Mouse (Mus musculus): Measurements from ENCODE around the gene Hs3st5.
"Not testable (repeated sequence)": the region's sequence is repeated elsewhere in the genome, so short reads cannot be mapped to it uniquely, and the experiment has no call there.

Hs3st5 gene

GRCm38 (mm10) chr10:36506727-36507555 lies at the start of gene Hs3st5:
Gene Hs3st5, plus strand, starts transcription at chr10:36506814.
- in situ Hi-C loops (cut with MboI; ENCODE audit: unreplicated experiment in 2 of 2): no loop called here

- in situ Hi-C loops (cut with MboI; ENCODE audit: unreplicated experiment in 2 of 2): no loop called here
Observed at GRCm38 (mm10) chr10:36468664-36469063, 38.0 kb upstream of the Hs3st5 start.

- in situ Hi-C loops (cut with MboI; ENCODE audit: unreplicated experiment in 2 of 2): no loop called here
Observed at GRCm38 (mm10) chr10:36471135-36471534, 35.5 kb upstream of the Hs3st5 start.

GRCm38 (mm10) chr10:36474834-36475233 lies 31.8 kb upstream of the Hs3st5 start:
- in situ Hi-C loops (cut with MboI; ENCODE audit: unreplicated experiment in 2 of 2): no loop called here

GRCm38 (mm10) chr10:36477543-36477942 lies 29.1 kb upstream of the Hs3st5 start:
- in situ Hi-C loops (cut with MboI; ENCODE audit: unreplicated experiment in 2 of 2): no loop called here

GRCm38 (mm10) chr10:36483362-36483761 lies 23.3 kb upstream of the Hs3st5 start:
- in situ Hi-C loops (cut with MboI; ENCODE audit: unreplicated experiment in 2 of 2): no loop called here

- in situ Hi-C loops (cut with MboI; ENCODE audit: unreplicated experiment in 2 of 2): no loop called here
Observed at GRCm38 (mm10) chr10:36484011-36484410, 22.6 kb upstream of the Hs3st5 start.

GRCm38 (mm10) chr10:36484728-36485300 lies 21.8 kb upstream of the Hs3st5 start:
- in situ Hi-C loops (cut with MboI; ENCODE audit: unreplicated experiment in 2 of 2): no loop called here

GRCm38 (mm10) chr10:36493566-36493965 lies 13.0 kb upstream of the Hs3st5 start:
- in situ Hi-C loops (cut with MboI; ENCODE audit: unreplicated experiment in 2 of 2): no loop called here

- in situ Hi-C loops (cut with MboI; ENCODE audit: unreplicated experiment in 2 of 2): no loop called here
Observed at GRCm38 (mm10) chr10:36499713-36500112, 6.9 kb upstream of the Hs3st5 start.

- in situ Hi-C loops (cut with MboI; ENCODE audit: unreplicated experiment in 2 of 2): no loop called here
Observed at GRCm38 (mm10) chr10:36506033-36506726, 434 bp upstream of the Hs3st5 start.

- in situ Hi-C loops (cut with MboI; ENCODE audit: unreplicated experiment in 2 of 2): no loop called here
Observed at GRCm38 (mm10) chr10:36507556-36507870, 899 bp downstream of the Hs3st5 start.

- in situ Hi-C loops (cut with MboI; ENCODE audit: unreplicated experiment in 2 of 2): no loop called here
Observed at GRCm38 (mm10) chr10:36507991-36508546, 1.5 kb downstream of the Hs3st5 start.

- in situ Hi-C loops (cut with MboI; ENCODE audit: unreplicated experiment in 2 of 2): no loop called here
Observed at GRCm38 (mm10) chr10:36509477-36509876, 2.9 kb downstream of the Hs3st5 start.

GRCm38 (mm10) chr10:36523881-36524280 lies 17.3 kb downstream of the Hs3st5 start:
- in situ Hi-C loops (cut with MboI; ENCODE audit: unreplicated experiment in 2 of 2): no loop called here

GRCm38 (mm10) chr10:36533633-36534335 lies 27.2 kb downstream of the Hs3st5 start:
- in situ Hi-C loops (cut with MboI; ENCODE audit: unreplicated experiment in 2 of 2): no loop called here

GRCm38 (mm10) chr10:36546622-36547021 lies 40.0 kb downstream of the Hs3st5 start:
- in situ Hi-C loops (cut with MboI; ENCODE audit: unreplicated experiment in 2 of 2): no loop called here

- in situ Hi-C loops (cut with MboI; ENCODE audit: unreplicated experiment in 2 of 2): not testable (repeated sequence)
Observed at GRCm38 (mm10) chr10:36547713-36548112, 41.1 kb downstream of the Hs3st5 start.

- in situ Hi-C loops (cut with MboI; ENCODE audit: unreplicated experiment in 2 of 2): no loop called here
Observed at GRCm38 (mm10) chr10:36554057-36554456, 47.4 kb downstream of the Hs3st5 start.

GRCm38 (mm10) chr10:36554941-36555888 lies 48.6 kb downstream of the Hs3st5 start:
- in situ Hi-C loops (cut with MboI; ENCODE audit: unreplicated experiment in 2 of 2): no loop called here
